Mouse (Mus musculus) ovary, adult 2 months (tissue): ENCODE results near the gene Dcaf5. TPM values are rescaled to one million over a fixed set of nuclear protein-coding genes. Genes with fewer than 3 reads are reported as not detected.

Source experiments
- polyA plus RNA-seq: library from polyadenylated mRNA; depleted of rRNA; stranded (reverse); fragments of >200 nt; gene quantifications from 2 replicates; pipeline ENCODE4 v1.2.3, GENCODE M21; 2012; rRNA removed

Dcaf5 gene
- polyA plus RNA-seq, result 29.1 and 32.0 TPM in 2 replicates

DNA sequence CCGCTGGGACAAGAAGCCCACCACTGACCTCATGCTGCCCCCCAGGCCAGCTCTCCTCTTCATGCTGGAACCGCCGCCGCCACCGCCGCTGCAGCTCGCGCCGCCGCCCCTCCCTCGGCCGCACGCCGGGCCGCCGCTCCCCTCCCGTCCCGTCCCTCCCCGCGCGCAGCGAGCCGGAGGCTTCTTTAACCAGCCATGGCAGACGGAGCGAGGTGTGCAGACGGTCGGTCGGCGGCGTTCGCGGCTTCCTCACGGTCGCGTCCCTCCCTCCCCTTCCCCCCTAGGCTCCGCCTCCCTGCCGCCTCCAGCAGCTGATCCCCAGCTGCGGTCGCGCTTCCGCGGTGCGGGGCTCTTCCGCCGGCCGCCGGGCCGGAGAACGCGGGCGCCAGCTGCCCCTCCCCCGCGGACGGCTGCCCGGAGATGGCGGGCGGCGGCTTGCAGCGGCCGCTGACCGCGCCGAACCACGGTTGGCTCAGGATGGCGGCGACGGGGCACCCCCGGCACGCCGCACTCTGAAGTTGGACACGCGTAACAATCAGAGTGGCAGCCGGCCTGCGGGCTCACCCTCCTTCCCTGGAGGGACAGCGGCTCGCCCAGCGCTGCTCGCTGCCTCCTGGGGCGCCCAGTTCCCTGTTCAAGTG lies at the start of gene Dcaf5:
TSS of gene Dcaf5 (minus strand) at position 266 of the 641 bp plus-strand sequence.

DNA sequence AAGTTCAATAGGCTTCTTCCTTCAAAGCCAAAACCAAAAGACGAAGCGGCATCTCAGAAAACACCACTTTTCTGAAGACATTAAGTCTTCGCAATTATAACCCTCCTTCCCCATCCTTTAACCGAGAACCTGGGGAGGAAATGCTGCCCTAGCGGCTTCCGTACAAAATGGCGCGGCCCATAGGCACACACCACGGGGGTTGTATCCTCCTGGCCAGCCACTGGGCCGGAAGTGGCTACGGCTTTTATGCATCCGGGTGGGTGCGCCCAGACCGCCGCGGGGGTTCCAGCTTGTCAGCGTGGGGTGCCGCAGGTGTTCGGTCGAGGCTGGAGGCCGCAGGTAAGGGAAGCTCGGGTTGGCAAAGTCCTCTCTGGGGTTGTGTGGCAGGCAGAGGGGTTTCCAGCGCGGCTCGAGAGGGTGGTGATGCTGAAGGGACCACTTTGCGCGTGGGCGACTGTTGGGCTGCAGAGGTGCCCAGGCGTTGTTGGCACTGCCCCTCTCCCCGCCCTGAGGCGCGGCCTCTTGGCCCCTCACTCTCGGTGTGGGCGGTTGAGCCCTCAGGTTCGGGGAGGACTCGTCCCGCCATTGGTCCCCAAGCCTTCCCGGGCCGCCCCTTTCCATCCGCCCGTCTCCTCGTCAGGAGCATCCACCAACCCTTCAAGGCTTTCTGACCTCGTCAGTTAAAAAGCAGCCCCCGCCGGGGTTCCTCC lies 26.7 kb upstream of the Dcaf5 start, which contains the start of gene Exd2:
TSS of gene Exd2 (plus strand) at position 154 of the 710 bp plus-strand sequence.

Other genes with a start within 250 kb of the Dcaf5 start
- gene Actn1, start 176.2 kb downstream of the Dcaf5 start, polyA plus RNA-seq, result 170 and 182 TPM in 2 replicates
- gene Exd2, start 26.5 kb upstream of the Dcaf5 start, polyA plus RNA-seq, result 11.7 and 13.3 TPM in 2 replicates
- 6.2 and 7.1 TPM in 2 replicates for gene Galnt16, start 81.7 kb upstream of the Dcaf5 start, polyA plus RNA-seq
- gene Slc39a9, start 207.3 kb upstream of the Dcaf5 start, polyA plus RNA-seq, result 51.6 and 57.3 TPM in 2 replicates
- 25.5 and 35.2 TPM in 2 replicates for gene Erh, start 207.7 kb upstream of the Dcaf5 start, polyA plus RNA-seq